Mouse (Mus musculus) neural tube, embryonic 14.5 days (tissue): Measurements from ENCODE around the gene Cited2. TPM values are rescaled to one million over a fixed set of nuclear protein-coding genes. Genes with fewer than 3 reads are reported as not detected.

ENCODE experiments used
- ATAC-seq: fragments of 200-750 bp; cut with Nextera tagmentation; 2 replicates; pipeline ENCODE4 v1.8.0; 2017; ENCODE audit warnings: low read depth, mild to moderate bottlenecking, moderate TSS enrichment, moderate library complexity
- H3K27ac ChIP-seq: fragments of 300-500 bp; sonication (generic); 2 replicates; pipeline ENCODE4 v1.5.1; 2014; ENCODE audit warnings: low read depth, mild to moderate bottlenecking, control low read depth, low read length, moderate library complexity, mixed read lengths
- H3K27me3 ChIP-seq: fragments of 300-500 bp; sonication (generic); 2 replicates; pipeline ENCODE4 v1.6.1; 2014; ENCODE audit warnings: low read length; ENCODE audit not compliant: control insufficient read depth, insufficient read depth
- H3K36me3 ChIP-seq: fragments of 300-500 bp; sonication (generic); 2 replicates; pipeline ENCODE4 v1.6.1; 2014; ENCODE audit warnings: low read length, mixed read lengths; ENCODE audit not compliant: control insufficient read depth, insufficient read depth
- H3K4me1 ChIP-seq: fragments of 300-500 bp; sonication (generic); 2 replicates; pipeline ENCODE4 v1.6.1; 2014; ENCODE audit warnings: low read length; ENCODE audit not compliant: control insufficient read depth, insufficient read depth
- H3K4me2 ChIP-seq: fragments of 300-500 bp; sonication (generic); 2 replicates; pipeline ENCODE4 v1.6.1; 2014; ENCODE audit warnings: mild to moderate bottlenecking, low read depth, low read length, control low read depth
- H3K4me3 ChIP-seq: fragments of 300-500 bp; sonication (generic); 2 replicates; pipeline ENCODE4 v1.5.1; 2014; ENCODE audit warnings: low read depth, low read length, control low read depth, mixed read lengths
- H3K9ac ChIP-seq: fragments of 300-500 bp; sonication (generic); replicated peaks from 2 replicates; pipeline ENCODE4 v1.6.1; 2014; ENCODE audit warnings: low read depth, mild to moderate bottlenecking, control low read depth, low read length, mixed read lengths
- H3K9me3 ChIP-seq: fragments of 300-500 bp; sonication (generic); 2 replicates; pipeline ENCODE4 v1.6.1; 2016; ENCODE audit warnings: low read length; ENCODE audit not compliant: control insufficient read depth
- WGBS: fragments of 180-500 bp; shearing (Covaris S2); extraction: QIAGEN DNeasy Blood & Tissue Kit; methylation state at CpG from one replicate; pipeline ENCODE4 v1.1.7; 2014; 5-methylcytosine and 5-hydroxymethylcytosine counted together
- polyA plus RNA-seq: library from polyadenylated mRNA; unstranded; fragments of >200 nt; fragmentation: Nextera tagmentation; extraction: Ambion mirVana; gene quantifications from 2 replicates; pipeline ENCODE4 v1.2.1, GENCODE M21; 2014

Cited2 gene
- polyA plus RNA-seq, 1 experiment from 2014 or later: 89.7 TPM

DNA sequence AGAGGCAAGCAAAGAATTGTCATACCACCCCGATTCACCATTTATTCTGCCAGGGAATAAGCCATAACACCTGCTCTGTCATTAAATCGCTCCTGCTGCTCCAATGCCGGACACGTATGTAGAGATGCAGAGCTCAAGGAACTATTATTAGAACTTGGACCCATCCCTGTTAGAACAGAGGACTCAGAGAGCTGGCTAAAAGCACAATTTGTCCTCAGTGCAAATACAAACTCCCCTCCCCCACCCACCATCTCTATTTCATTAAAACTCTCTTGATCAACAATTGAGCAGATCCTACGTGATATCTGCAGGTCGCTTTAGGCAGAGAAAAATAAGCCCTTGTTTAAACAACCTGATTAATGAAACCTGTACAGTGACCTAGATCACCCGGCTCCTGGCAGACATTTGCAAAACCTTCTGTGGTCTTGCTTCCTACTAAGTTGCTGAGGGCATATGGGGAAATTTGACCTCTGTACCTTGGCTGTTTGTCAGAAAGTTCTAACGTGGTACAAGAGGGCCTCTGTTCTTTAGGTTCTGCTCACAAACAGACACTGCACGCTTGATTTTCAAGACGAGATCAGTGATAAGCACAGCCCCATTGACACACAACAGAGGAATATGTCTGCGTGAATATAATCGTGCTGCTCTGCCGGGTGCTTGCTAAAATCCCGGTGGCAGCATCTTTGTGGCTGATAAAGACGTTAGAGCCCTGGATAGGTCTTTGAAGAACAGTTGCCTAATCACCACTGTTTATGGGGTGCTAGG is 4.3 kb downstream of the Cited2 start:
- ATAC-seq: no peak
- 12% methylated on average over 15 of the region's 15 CpGs for WGBS
- H3K9me3 ChIP-seq: no peaks in the 10 kb centered on the region
- no peaks in the 10 kb centered on the region for H3K27me3 ChIP-seq
- H3K4me2 ChIP-seq: peak overlapping the region; percentile 62
- peak overlapping the region; percentile 94; the same call in 1 of the 2 replicates for H3K4me3 ChIP-seq
- peak overlapping the region; percentile 4; the same call in 1 of the 2 replicates for H3K9ac ChIP-seq
- H3K4me1 ChIP-seq: peaks cover 21% of the 10 kb centered on the region; the same call in 1 of the 2 replicates
- peak overlapping the region; percentile 16; the same call in 1 of the 2 replicates for H3K27ac ChIP-seq
- H3K36me3 ChIP-seq: no peaks in the 10 kb centered on the region

DNA sequence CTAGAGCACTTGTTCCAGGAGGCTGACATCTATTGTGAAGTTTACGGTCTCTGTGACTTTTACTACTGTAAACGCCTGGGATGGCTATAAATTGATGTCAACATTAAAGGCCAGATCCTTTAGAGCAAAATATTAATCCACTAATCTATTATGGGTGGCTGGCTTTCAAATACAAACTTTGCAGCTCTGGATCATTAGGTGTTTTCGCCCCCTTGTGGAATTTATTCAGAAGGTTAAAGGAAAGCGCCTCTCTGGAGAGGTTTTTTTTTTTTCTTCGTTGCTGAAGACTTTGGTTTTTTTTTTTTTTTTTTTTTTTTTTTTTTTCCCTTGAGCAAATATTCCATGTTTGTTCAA is 4.9 kb downstream of the Cited2 start:
- H3K27ac ChIP-seq: no peak overlapping the region
- under 1% methylated on average over 5 of the region's 5 CpGs for WGBS

DNA sequence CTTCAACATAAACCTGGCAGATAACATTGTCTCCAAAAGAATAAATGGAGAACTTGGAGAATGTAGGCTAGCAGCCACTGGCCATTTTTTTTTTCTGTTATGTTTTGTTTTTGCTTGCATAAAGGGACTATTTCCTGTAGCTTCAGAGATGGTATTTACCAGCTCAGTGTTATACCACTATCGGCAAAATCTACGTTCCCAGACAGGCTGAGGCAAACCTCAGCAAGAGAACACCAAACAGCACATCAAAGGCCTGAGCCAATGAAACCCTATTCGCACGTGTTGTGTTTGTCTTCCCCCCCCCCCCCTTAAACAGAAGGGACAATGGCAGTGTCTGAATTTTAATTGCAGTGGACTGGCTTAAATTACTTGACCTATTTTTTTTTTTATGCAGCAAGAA is 5.7 kb downstream of the Cited2 start:
- no peak overlapping the region for H3K4me2 ChIP-seq
- peaks cover 21% of the 10 kb centered on the region; the same call in 1 of the 2 replicates for H3K4me1 ChIP-seq
- no peaks in the 10 kb centered on the region for H3K9me3 ChIP-seq
- H3K27me3 ChIP-seq: no peaks in the 10 kb centered on the region
- no peak overlapping the region for H3K4me3 ChIP-seq
- ATAC-seq: no peak
- no peaks in the 10 kb centered on the region for H3K36me3 ChIP-seq
- no peak overlapping the region for H3K27ac ChIP-seq
- no peak overlapping the region for H3K9ac ChIP-seq
- WGBS: 17% methylated on average over 4 of the region's 4 CpGs

More for the DNA sequence above, 4.9 kb downstream of the Cited2 start:
- Histone ChIP-seq H3K4me2 (peak overlapping the region; percentile 62), H3K9me3 (no peaks in the 10 kb centered on the region), H3K27me3 (no peaks in the 10 kb centered on the region), H3K4me1 (peaks cover 21% of the 10 kb centered on the region; the same call in 1 of the 2 replicates), H3K9ac (peak overlapping the region; percentile 4; the same call in 1 of the 2 replicates), H3K4me3 (no peak overlapping the region), H3K36me3 (no peaks in the 10 kb centered on the region)
- ATAC-seq: no peak

DNA sequence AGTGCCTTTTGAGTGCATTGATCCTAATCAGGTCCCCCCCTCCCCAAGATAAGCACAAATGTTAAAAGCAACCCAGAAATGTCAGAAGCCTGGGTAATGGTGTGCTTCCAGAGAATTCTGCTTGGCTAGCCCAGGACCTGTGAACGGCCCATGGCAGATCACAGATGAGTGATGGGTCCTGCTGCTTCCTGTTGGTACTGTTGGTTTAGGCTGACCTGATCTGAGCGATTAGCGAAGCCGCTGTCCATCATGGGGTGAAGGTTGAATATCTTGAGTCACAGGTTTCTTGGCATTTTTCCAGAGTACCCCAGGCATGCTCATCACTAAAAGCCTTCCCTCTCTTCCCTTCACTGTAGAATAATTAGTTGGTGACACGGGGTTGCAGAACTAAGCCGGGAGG is 6.5 kb downstream of the Cited2 start:
- Histone ChIP-seq H3K36me3 (no peaks in the 10 kb centered on the region), H3K4me3 (no peak overlapping the region), H3K4me2 (no peak overlapping the region), H3K9ac (no peak overlapping the region), H3K4me1 (peaks cover 21% of the 10 kb centered on the region; the same call in 1 of the 2 replicates), H3K27ac (no peak overlapping the region), H3K9me3 (no peaks in the 10 kb centered on the region), H3K27me3 (no peaks in the 10 kb centered on the region)
- 80% methylated on average over 6 of the region's 6 CpGs for WGBS
- no peak for ATAC-seq

DNA sequence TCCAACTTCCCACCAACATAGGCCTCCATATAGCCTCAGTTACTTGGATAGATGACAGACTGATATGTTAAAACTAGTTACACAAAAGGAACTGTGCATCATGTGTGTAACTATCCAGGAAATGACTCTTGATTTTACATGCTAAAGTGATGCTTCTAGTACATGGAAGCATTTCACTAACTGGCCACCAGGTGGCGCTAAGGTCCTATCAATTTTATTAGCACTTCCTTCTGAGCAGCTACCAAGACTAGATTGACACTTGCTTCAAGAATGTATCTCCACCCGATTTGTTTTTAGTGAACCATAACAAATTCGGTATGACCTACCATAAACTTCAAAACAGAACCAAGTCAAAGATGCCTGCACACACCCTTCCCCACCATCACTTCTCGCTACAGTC is 10.0 kb downstream of the Cited2 start:
- Histone ChIP-seq H3K36me3 (no peaks in the 10 kb centered on the region), H3K9me3 (no peaks in the 10 kb centered on the region), H3K4me1 (no peaks in the 10 kb centered on the region), H3K9ac (no peak overlapping the region), H3K4me2 (no peak overlapping the region), H3K4me3 (no peak overlapping the region), H3K27ac (no peak overlapping the region), H3K27me3 (no peaks in the 10 kb centered on the region)
- 14% methylated on average over 4 of the region's 4 CpGs for WGBS
- 0 out of 2 replicates have a peak, but pooled peaks have one; percentile 57 for ATAC-seq

DNA sequence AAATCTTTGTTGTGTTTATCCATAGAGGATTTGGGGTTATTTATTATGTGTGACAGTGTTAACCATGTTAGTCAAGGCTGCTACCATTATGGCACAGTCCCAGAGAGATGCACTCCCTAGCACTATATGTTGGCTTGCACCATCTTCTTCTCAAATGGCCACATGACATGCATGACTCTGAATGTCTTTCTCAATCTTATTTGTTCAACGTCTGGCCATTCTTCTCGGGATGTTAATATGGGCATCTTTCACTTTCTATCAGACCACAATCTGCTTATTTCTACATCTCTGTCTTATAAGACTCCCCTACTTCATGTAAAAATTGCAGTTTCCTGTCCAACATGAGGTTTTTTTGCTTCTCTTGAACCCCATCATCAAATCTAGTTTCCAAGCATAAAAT is 19.6 kb downstream of the Cited2 start:
- ATAC-seq: no peak
- WGBS: 91% methylated on average over 2 of the region's 2 CpGs
- H3K27ac ChIP-seq: no peak overlapping the region

DNA sequence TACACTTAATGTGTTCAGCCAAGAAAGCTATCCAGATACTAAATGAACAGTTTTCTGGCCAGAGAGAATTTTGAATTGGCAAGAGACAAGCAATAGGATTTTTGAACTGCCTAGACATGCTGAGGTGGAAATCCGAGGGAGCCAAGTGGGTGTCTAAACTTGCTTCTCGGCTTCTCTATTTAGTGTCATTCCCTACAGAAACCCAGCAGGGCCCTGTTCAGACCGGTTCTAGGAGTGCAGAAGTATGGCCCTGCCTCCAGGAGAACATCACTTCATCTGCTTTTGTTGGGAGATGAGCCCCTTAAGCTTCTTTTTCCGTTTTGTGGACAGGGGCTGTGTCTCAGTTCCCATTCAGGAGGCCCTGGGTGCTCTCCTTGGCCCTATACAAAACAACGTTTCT is 29.5 kb downstream of the Cited2 start:
- Histone ChIP-seq H3K4me3 (no peak overlapping the region), H3K9ac (no peak overlapping the region), H3K4me1 (no peaks in the 10 kb centered on the region), H3K27me3 (no peaks in the 10 kb centered on the region), H3K9me3 (no peaks in the 10 kb centered on the region), H3K4me2 (no peak overlapping the region), H3K36me3 (no peaks in the 10 kb centered on the region), H3K27ac (no peak overlapping the region)
- ATAC-seq: no peak
- 81% methylated on average over 5 of the region's 5 CpGs for WGBS

More for the DNA sequence above, 19.6 kb downstream of the Cited2 start:
- Histone ChIP-seq H3K36me3 (no peaks in the 10 kb centered on the region), H3K9me3 (no peaks in the 10 kb centered on the region), H3K4me2 (no peak overlapping the region), H3K27me3 (no peaks in the 10 kb centered on the region), H3K4me3 (no peak overlapping the region), H3K9ac (no peak overlapping the region), H3K4me1 (no peaks in the 10 kb centered on the region)

DNA sequence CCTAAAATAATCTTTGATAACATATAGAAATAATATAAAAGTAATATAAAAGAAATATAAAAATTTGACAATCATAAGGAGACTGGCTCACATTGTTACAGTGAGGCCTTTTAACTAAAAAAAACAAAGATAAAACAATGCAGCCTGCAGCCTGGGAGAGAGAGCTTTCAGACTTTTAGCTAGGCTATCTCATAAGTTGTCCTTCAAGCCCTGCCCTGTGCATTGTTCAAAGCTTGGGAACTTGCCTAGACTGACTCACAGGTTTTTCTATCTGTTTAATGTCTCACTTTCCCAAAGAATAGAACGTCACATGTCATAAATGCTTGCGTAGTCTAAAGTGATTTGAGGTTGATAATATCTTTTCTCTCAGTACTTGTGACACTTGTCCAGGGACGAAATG is 36.8 kb downstream of the Cited2 start:
- WGBS: 88% methylated on average over 3 of the region's 3 CpGs
- Histone ChIP-seq H3K36me3 (no peaks in the 10 kb centered on the region), H3K9me3 (no peaks in the 10 kb centered on the region), H3K27ac (no peak overlapping the region), H3K4me3 (no peak overlapping the region), H3K27me3 (no peaks in the 10 kb centered on the region), H3K4me1 (no peaks in the 10 kb centered on the region), H3K4me2 (no peak overlapping the region), H3K9ac (no peak overlapping the region)
- no peak for ATAC-seq

DNA sequence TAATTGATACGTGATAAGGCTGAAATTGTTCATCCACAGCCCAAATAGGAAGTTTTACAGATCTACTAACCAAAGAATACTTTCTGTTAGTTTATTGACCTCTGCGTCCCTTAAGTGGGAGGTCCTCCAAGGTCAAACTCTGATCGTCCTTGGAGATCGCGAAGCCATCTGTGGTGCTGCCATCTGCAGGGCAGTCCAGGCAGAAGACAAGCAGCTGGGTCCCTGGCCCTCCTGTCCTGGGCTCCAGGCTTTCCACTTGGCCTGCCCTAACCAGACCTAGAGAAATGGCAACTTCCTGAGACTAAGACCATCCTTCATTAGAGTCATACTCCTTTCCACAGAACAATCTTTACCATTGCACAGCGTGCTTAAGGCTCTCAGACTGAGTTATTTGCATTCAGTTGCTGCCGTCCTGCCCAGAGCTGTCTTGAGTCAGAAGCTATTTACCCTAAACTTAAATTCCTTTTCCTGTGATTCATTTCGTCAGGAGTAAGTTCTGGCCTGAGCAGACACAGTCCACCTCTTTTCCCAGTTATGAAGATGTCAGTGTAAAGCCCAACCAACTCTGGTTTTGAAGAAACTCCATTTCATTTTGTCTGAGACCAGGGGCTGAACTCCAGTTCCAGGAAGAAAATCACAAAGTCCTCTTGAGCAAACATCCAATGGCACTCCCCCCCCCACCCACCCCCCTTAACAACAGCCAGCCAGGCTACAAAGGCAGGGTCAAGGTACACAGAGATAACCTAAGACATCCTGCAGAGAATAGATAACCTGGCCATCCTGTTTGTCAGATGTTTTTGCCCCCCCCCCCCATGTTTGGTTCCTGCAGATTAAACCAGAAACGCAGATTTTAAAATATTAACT is 38.0 kb downstream of the Cited2 start:
- Histone ChIP-seq H3K4me3 (no peak overlapping the region), H3K9me3 (no peaks in the 10 kb centered on the region), H3K36me3 (no peaks in the 10 kb centered on the region), H3K4me2 (no peak overlapping the region), H3K27ac (no peak overlapping the region), H3K9ac (no peak overlapping the region), H3K27me3 (no peaks in the 10 kb centered on the region), H3K4me1 (no peaks in the 10 kb centered on the region)
- ATAC-seq: no peak
- 79% methylated on average over 9 of the region's 9 CpGs for WGBS
